Mouse (Mus musculus): Measurements from ENCODE around the gene Tssk1. TPM values are rescaled to one million over a fixed set of nuclear protein-coding genes. Genes with fewer than 3 reads are reported as not detected.

Tssk1 gene
- total RNA-seq (2021): under 1 TPM in 1 of 2 experiments, not detected in 1; 0.14 TPM
- long read RNA-seq, experiment 1: 0 reads
- long read RNA-seq, experiment 2: 0 reads

DNA sequence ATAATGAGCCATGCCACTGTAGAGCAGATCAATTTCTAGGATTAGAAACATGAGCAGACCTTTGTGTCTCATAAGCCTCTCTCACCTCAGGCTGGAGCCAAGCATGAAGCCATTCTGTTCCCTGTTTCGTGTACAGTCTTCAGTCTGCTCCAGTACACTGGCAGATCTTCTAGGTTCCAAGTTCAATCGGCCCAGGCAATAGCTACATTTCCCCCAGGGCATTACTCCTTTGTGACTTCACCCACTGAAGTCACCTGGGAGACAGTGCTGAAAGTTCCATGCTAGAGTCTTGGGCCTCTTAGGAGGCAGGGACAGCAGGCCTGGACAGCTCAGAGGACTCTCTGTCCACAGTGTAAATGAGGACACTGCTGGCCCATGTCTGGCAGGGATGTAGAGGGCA lies at the start of gene Tssk1:
Tssk1 (plus strand) TSS at position 301 of the 400 bp plus-strand sequence.
- no peak for DNase-seq (ENCODE audit: low spot score in 2 of 2)

DNA sequence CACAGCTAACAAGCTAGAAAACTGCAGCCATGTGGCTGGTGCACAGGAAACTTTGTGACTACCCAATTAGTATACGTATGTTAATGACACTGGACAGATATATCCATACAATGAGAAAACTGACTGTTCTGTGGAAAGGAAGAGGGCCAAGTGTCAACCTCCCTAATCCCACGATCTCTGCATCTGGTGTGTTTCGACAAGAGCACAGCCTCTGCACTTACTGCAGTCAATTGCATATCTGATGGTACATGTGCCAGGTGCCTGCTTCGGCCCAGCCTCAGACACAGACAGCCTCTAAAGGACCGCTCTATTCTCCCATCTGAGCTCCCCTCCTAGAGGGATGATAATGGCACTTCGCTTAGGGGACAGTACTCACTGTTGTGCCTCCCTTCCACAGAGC lies 45.6 kb upstream of the Tssk1 start:
- no peak for DNase-seq (ENCODE audit: low spot score in 2 of 2)

DNA sequence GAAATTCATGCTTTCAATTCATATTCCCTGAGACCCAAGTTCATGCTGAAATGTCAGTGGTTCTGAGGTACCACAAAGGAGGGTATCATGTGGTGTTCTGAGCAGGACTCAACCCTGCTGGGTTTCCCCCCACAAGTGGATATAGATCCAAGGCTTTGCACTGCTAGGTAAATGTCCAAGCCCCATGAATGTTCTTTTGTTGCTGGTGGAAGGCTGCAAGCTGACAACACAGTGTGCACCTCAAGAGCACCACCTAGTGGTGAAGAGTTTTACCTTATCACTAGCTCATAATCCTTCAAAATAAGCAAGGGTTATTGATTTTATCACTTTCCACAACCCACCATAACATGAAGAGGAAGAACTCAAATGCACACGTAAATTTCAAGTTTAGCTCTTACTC lies 45.1 kb upstream of the Tssk1 start:
- DNase-seq (ENCODE audit: low spot score in 2 of 2): no peak

DNA sequence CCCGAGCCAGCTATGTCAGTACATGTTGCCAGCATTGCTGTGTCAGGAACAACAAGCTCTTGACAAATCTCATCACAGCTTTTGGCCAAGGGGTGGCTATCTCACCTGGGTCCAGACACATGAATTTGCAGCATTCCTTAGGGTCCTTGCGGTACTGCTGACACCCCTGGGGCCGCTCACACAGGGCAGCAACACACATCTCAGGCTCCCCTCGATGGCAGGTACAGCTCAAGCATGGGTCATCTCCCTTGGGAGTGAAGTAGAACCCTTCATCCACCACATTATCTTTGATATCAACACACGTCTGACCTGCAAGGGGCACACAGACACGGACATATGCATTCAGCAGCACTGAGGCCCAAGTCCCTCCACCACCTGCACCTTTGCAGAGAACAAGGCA lies 44.5 kb upstream of the Tssk1 start:
- DNase-seq (ENCODE audit: low spot score in 2 of 2): no peak

DNA sequence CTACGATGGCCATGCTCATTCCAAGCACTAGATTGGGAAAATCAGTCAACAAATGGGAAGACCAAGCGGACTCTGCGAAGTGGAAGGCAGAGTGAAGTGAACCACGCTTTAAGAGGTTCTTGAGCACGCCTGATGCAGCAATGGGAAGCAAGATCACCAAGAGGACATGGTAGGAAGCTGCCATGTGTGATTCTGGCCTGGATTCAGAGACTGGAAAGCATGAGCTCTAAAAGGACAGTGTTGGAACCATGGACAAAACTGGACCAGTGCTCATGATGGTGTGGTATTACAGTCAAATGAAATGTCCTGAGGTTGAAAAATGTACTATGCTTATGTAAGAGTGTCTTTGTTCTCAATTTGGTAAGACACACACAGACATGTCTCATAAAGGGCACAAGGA lies 42.7 kb upstream of the Tssk1 start:
- DNase-seq (ENCODE audit: low spot score in 2 of 2): no peak

DNA sequence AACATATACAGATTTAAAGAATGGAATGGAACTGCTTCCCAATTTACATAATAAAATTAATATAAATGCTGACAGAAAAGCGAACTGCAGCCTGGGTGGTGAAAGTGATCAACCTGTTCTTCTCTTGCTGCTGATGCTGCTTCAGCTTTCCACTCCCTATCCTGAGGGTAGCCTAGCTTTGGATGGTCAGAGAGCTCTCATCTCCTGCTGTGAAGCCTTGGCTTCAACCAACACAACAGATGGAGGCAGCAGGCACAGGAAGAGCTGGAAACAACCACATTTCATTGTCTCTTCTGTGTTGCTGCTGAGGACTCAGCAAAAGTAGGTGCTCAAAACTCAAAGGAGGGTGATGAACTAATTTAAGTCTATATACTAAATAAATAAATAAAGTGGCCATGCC lies 42.2 kb upstream of the Tssk1 start:
- DNase-seq (ENCODE audit: low spot score in 2 of 2): no peak

DNA sequence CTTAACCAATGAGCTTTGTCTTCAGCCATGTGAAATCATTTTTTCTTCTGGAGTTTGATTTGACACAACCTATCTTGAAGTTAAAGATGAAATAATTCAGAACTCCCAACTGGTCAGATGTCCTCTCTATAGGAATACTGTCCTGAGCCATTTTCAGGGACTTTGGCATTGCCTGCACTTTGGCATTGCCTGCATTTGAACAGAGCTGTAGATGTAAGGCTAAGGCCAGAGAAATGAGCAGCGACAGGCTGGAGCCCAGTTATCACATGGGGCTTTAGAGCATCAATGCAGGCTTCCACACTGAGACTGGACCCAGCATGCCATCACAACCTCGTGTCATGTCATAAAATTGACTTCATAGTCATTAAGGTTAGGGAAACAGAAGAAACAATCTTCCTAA lies 40.8 kb upstream of the Tssk1 start:
- DNase-seq (ENCODE audit: low spot score in 2 of 2): no peak

DNA sequence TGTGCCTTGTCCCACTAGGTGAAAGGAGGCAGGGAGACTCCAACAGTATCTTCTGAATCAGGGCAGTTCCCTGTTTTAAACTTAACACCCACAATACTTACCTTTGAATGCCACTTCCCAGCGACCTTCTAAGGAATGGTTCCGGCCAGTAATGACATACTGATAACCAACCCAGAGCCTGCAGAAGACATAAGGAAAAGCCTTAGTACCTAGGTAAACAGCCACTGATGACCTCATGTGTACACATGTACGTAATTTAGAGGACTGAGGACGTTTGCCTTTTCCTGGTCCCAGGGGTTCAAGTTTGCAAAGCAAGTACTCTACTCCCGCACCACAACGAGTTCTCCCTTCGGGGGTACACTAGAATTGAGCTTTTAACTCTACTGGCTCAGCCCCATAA lies 36.9 kb upstream of the Tssk1 start:
- DNase-seq (ENCODE audit: low spot score in 2 of 2): no peak

DNA sequence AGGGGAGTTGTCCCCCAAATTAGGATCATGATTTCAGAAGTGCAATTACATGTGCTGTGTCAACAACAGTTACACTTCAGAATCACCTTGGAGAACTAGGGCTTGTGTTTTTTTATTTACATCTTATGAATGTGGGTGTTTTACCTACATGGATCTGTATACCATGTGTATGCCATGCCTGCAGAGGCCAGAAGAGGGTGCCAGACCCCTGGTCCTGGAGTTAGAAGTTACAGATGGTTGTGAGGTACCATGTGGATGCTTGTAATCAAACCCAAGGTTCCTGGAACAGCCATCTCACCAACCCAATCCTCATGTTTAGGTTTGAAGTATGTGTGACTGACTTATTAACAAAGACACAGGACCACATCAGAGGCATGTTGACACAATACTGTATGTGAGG lies 35.4 kb upstream of the Tssk1 start:
- no peak for DNase-seq (ENCODE audit: low spot score in 2 of 2)

DNA sequence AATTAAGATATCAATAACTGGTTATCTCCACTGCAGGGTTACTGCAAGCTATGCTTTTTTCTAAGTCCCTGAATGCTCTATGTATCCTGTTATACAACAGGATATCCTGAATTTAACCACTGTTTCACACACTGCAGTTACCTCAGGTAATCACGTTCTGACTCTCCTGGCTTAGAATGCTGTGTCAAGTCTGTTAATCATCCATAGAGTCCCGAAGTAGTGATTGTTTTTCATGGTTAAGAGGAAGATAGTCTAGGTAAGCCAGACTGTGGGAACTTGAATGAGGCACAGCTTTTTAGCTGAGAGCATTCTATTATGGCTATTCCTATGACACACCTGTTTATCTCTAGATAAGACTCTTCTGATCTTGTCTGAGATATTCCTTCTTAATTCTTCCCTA lies 28.7 kb upstream of the Tssk1 start:
- DNase-seq (ENCODE audit: low spot score in 2 of 2): no peak

DNA sequence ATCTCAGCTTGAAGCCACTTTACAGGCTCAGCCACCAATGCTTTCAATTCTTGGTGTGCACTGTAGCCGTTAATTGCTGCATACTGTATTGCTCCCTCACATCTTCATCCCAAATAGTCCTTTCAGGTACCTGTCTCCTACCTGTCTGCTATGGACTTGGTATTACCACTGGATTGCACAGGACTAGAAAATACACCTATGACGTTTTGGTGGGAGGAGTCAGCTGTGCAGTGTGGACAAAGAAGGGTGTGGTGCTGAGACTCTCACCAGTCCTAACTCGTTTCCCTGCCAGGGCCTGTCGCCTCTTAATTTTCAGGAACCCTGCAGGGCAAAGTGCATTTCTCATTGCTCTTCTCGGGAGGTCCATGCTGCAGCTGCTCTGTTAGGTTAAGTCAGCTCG lies 28.3 kb upstream of the Tssk1 start:
- DNase-seq (ENCODE audit: low spot score in 2 of 2): no peak

DNA sequence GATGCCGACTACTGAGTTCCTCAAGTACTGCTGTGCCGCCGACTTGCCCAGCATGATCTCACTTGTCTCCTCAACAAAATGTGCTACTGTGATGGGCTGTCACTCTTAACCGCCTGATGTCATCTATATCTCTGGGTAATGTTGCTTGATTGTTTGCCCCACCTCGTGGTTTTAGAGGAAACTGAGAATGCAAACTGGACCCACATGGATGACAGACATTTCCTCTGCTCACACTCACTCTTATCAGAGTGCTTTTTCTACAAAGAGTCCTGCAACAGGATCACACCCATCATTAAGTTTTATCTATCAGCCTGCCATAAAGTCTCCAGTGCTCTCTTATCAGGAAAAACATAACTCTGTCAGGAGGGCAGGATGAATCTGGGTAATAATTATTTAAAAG lies 22.8 kb upstream of the Tssk1 start:
- no peak for DNase-seq (ENCODE audit: low spot score in 2 of 2)

DNA sequence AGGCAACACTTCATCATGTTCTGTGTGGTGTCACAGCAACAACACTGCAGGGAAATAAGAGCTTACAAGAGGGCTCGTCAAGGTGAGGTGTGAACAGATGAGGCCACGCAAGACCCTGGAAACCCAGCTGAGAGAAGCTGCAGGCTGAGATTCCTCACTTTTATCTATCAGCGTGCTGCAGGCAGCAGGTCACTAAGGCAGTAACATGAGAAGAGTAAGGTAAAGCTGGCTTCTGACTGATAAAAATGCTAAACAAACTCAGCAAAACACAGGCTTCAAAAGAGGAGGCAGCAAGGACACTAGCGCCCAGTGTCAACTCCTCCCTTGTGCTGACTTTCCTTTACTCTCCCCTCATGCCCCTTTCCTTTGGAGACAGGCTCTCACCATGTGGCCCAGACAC lies 21.0 kb upstream of the Tssk1 start:
- DNase-seq (ENCODE audit: low spot score in 2 of 2): no peak

DNA sequence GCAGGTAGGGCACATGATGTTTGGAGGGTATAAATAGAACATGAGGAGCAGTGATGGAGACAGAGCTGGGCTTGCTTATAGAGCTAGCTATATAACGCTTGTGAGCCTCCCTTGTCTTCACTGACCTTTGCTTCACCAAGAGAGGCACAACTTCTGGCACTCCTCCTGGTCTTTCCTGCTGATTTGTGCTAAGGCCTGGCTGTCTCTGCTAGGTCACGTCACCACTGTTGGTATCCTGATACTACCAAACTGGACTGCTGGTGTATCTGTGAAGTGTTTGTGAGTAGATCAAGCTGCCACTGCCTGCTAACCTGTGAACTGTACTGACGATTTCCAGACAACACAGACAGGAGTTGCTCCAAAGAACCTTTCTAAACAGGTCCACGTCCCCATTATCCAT lies 18.8 kb upstream of the Tssk1 start:
- DNase-seq (ENCODE audit: low spot score in 2 of 2): no peak

DNA sequence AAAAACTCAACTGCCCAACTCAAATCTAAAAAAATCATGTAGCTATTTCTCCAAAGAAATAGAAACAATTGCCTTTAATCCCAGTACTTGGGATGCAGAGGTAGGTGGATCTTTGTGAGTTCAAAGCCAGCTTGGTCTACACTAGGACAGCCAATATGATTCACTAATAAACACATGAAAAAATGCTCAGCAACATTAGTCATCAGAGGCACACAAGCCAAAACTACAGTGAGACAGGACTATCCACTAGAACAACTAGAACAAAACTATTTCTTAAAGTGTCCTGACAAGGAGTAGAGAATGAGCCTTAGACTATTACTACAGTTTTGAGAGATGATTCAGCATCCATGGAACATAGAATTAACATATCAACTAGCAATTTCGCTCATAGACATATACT lies 17.9 kb upstream of the Tssk1 start:
- no peak for DNase-seq (ENCODE audit: low spot score in 2 of 2)

DNA sequence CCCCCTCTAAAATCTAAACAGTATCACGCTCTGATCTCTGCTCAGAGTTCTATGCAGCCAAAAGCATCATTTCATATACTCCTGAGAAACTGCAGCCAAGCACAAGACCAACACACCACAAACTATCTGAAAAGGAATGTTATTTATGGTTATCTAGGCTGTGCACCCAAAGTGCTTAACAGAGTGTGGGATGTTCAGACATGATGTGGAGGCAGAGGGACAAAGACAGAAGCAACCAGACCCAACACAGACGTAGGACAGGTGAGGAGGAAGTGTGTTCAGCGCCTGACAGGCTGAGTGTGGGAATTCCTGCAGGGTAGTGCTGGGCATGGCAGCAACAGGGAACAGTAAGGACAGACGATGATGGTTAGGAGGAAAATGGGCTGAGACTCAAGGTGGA lies 14.5 kb upstream of the Tssk1 start:
- no peak for DNase-seq (ENCODE audit: low spot score in 2 of 2)

DNA sequence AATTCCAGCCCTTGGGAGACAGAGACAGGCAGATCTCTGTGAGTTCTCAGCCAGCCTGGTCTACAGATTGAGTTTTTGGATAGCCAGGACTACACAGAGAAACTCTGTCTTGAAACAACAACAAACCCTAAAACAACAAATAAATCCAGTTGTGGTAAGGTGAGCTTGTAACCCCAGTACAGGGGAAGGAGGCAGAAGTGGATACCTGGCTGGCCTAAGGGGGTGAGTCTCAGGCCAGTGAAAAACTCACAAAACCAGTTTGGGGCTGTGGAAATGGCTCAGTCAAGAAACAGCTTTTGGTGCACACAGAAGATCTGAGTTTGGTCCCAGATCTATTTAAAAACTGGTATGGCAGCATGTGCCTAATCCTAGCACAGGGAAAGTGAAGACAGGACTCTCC lies 11.8 kb upstream of the Tssk1 start:
- no peak for DNase-seq (ENCODE audit: low spot score in 2 of 2)

DNA sequence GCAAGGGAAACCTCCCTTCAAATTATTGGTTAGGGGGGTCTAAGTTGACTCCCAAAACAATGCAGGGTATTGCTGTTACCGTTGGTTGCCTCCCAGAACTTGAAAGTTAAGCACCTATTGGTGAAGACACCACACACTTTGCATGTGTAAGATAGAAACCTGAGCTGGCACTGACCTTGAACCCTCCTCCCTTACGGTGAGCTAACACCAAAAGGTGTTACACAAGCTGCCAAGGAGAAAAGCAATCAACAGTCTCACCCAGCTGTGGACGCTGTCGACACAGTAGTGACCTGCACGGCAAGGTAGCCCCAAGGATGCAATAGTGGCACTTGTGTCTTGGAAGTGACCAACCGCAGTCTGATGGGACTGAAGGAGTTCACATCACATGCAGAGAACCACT lies 9.9 kb upstream of the Tssk1 start:
- no peak for DNase-seq (ENCODE audit: low spot score in 2 of 2)

DNA sequence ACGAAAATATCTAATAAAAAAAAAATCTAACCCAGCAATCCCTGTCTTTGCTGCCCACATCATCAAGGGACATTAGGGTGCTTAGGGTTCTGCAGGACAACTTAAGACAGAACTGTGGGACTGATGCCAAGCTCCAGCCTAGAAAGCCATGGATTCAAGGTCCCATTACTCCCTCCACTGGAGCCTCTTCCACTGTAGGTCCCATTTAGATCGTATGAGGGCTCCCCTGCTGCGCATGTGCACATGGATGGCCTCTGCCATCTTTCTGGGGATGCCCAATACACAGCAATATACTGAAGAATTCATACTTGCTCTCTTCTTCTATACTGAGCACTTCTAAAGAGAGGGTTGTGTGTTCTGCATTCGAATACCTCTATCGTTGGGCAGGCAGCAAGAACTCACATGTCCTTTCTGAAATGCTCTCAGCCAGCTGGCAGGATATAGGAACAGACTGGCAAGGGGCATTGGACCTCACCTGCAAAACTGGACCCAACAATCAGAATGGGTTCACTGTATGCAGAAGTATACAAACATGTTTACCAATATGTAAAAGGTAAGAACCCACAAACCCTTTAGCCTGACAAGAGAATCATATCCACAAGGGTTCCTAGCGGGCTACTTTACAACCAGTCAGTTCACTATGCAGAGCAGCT lies 4.2 kb upstream of the Tssk1 start:
- no peak for DNase-seq (ENCODE audit: low spot score in 2 of 2)

DNA sequence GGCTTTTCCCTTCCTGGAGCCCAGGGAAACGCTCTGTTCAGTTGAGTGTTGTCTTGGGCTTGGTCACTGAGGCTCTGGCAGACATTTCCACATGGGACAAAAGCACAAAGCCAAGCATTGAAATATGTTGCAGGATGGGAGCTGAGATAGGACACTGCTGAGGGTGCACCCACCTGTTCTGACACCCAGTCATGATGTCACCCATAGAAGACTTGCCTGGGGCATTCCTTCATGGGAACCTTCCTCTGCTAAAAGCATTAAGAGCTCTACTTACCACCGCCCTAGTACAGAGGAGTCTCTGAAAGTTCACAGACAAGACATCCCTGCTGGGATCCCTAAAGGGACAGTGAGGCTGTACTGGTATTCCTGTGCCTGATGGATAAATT lies 3.7 kb upstream of the Tssk1 start:
- no peak for DNase-seq (ENCODE audit: low spot score in 2 of 2)

DNA sequence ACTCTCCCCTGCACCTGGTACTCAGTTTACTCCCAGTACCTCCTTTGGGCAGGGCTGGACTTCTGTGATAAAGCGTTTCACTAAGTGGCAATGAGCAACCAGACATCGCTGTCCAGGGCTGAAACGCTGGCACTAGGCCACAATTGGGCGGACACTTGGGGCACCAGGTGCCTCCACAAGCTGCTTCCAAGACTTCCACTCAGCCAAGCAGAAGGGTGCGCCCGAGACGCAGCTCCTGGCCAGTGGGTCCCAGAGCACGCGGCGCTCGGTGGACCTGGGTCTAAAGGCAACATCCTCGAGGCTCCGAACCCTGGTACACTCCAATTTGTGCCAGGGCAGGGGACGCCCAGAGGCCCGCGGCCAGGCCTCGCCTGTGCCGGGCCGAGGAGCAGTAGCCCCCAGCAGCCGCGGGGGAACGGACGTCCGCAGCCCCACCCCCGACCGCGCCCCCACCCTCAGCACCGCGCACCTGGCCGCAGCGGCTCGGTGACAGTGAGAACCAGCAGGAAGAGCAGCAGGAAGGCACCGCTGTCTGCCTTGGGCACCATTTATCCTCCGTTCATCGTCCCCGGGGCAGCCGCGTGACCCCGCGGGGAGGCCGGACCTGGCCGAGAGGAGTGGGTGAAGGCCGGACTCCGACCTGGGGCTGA lies 3.0 kb upstream of the Tssk1 start:
- peak; percentile 46 to 66 for DNase-seq (ENCODE audit: low spot score in 2 of 2)

DNA sequence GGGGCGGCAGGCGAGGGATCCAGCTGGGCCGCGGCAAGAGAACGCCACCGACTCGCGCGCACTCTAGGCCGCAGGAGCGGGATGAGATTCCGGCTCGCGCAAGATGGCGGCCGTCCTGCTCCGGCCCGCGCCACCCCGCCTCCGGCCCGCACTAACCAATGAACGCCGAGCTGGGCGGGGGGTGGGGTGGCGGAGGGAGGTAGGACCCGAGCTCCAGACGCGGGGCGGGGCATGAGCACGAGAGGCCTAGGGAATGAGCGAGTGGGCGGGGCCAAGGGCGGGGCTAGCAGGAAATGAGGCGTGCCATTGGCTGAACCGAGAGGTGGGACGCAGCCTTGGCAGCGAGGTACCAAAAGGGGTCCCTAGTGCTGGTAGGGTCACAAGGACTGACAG lies 2.5 kb upstream of the Tssk1 start, which contains the start of gene Gm20518:
Gm20518 (minus strand) TSS at position 105 of the 393 bp plus-strand sequence.
- DNase-seq (ENCODE audit: low spot score in 2 of 2): peak; percentile 91 to 99

DNA sequence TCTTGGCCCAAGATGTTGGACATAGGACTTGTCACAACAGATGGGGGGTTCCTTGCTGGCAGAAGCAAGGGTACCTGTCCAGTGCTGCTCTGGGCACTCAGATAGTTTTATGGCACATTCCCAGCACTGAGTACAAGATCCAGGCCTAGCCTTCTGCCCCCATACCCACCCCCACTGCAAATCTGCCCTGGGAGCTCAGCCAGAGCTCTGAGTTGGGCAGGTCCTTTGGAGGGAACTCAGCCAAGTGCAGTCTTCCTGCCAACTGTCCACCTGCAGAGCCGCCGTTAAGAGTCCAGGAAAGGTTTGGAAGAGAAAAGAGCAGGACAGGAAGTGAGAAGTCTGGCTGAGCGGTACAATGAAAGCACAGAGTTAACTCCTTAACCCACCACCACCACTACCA lies 1.4 kb upstream of the Tssk1 start:
- DNase-seq (ENCODE audit: low spot score in 2 of 2): no peak

Measured in adrenal gland, postnatal 4 days (tissue).